Mouse (Mus musculus): ENCODE results near the gene Abl2. TPM values are rescaled to one million over a fixed set of nuclear protein-coding genes. Genes with fewer than 3 reads are reported as not detected.

The Abl2 gene
- polyA plus RNA-seq, 1 experiment from 2014 or later = 2.7 TPM

Other genes starting within 250 kb of the Abl2 start
- gene Nphs2, start 248.1 kb upstream of the Abl2 start, polyA plus RNA-seq (2015; fragmentation: Nextera tagmentation; extraction: Ambion mirVana) = not detected in 2 replicates
- 759 and 815 TPM in 2 replicates for gene Gm2000, start 192.7 kb upstream of the Abl2 start, polyA plus RNA-seq (2015; fragmentation: Nextera tagmentation; extraction: Ambion mirVana)
- gene Axdnd1, start 137.6 kb upstream of the Abl2 start, polyA plus RNA-seq (2015; fragmentation: Nextera tagmentation; extraction: Ambion mirVana) = 0.16 and 0.29 TPM in 2 replicates
- gene Soat1, start 84.5 kb upstream of the Abl2 start, polyA plus RNA-seq (2015; fragmentation: Nextera tagmentation; extraction: Ambion mirVana) = 84.4 and 93.9 TPM in 2 replicates
- gene Gm10031, start 34.8 kb upstream of the Abl2 start, polyA plus RNA-seq (2015; fragmentation: Nextera tagmentation; extraction: Ambion mirVana) = 0.26 and 0.48 TPM in 2 replicates
- 6.8 and 7.0 TPM in 2 replicates for gene Tor3a, start 115.6 kb downstream of the Abl2 start, polyA plus RNA-seq (2015; fragmentation: Nextera tagmentation; extraction: Ambion mirVana)
- gene Fam20b, start 160.3 kb downstream of the Abl2 start, polyA plus RNA-seq (2015; fragmentation: Nextera tagmentation; extraction: Ambion mirVana) = 38.6 and 47.1 TPM in 2 replicates

Measured in intestine, embryonic 16.5 days (tissue).